Mouse (Mus musculus) MEL (cell line): ENCODE results near the gene Slc5a4b. TPM values are rescaled to one million over a fixed set of nuclear protein-coding genes. Genes with fewer than 3 reads are reported as not detected.

Experiments
- DNase-seq: peaks from one replicate; pipeline ENCODE4 v3.0.0; 2011; ENCODE audit warnings: low read depth, low spot score
- H3K27ac ChIP-seq: 2 replicates; pipeline ENCODE4 v1.5.1; 2012; ENCODE audit warnings: low read depth, mild to moderate bottlenecking, control low read depth, low read length, moderate library complexity; ENCODE audit not compliant: control insufficient read depth
- H3K27me3 ChIP-seq, 2 experiments: fragments of 150-350 bp in 1 of 2; sonication (generic) in 1 of 2; 2 replicates each; pipeline ENCODE4 v1.6.1; 2012; ENCODE audit warnings: low read length in 2 of 2, mild to moderate bottlenecking in 2 of 2, improper control_type of control experiment in 1 of 2, moderate library complexity in 1 of 2; ENCODE audit not compliant: insufficient read depth in 2 of 2, control insufficient read depth in 1 of 2
- H3K36me3 ChIP-seq, 2 experiments: 2 replicates each; pipeline ENCODE4 v1.6.1; 2012 to 2014; ENCODE audit warnings: low read length in 2 of 2, improper control_type of control experiment in 1 of 2, inconsistent platforms in 1 of 2, mild to moderate bottlenecking in 1 of 2; ENCODE audit not compliant: insufficient read depth in 2 of 2, control insufficient read depth in 1 of 2
- H3K4me1 ChIP-seq, 2 experiments: fragments of 150-350 bp in 1 of 2; sonication (generic) in 1 of 2; 2 replicates each; pipeline ENCODE4 v1.6.1; 2012; ENCODE audit warnings: low read length in 2 of 2, improper control_type of control experiment in 1 of 2, mild to moderate bottlenecking in 1 of 2; ENCODE audit not compliant: insufficient read depth in 2 of 2, control insufficient read depth in 1 of 2
- H3K4me3 ChIP-seq, 2 experiments: fragments of 150-350 bp in 1 of 2; sonication (generic) in 1 of 2; 2 replicates each; pipeline ENCODE4 v1.5.1; 2012; ENCODE audit warnings: low read depth in 2 of 2, low read length in 2 of 2, mild to moderate bottlenecking in 2 of 2, moderate library complexity in 2 of 2, control low read depth in 1 of 2, improper control_type of control experiment in 1 of 2; ENCODE audit not compliant: control insufficient read depth in 1 of 2, insufficient read depth in 1 of 2
- H3K79me2 ChIP-seq: 2 replicates; pipeline ENCODE4 v1.6.1; 2012; ENCODE audit warnings: mild to moderate bottlenecking, low read length, moderate library complexity; ENCODE audit not compliant: control insufficient read depth, poor library complexity, insufficient read depth
- H3K9ac ChIP-seq: 2 replicates; pipeline ENCODE4 v1.6.1; 2012; ENCODE audit warnings: low read depth, mild to moderate bottlenecking, control low read depth, low read length, moderate library complexity; ENCODE audit not compliant: control insufficient read depth, poor library complexity, severe bottlenecking
- H3K9me3 ChIP-seq: fragments of 150-350 bp; sonication (generic); replicated peaks from 2 replicates; pipeline ENCODE4 v1.6.1; 2012; ENCODE audit warnings: mild to moderate bottlenecking, low read length, improper control_type of control experiment, moderate library complexity; ENCODE audit not compliant: insufficient read depth
- BHLHE40 ChIP-seq: IDR thresholded peaks from 2 replicates; pipeline ENCODE4 v1.6.1; 2012; ENCODE audit warnings: low read depth, mild to moderate bottlenecking, inconsistent platforms, low read length, improper control_type of control experiment, borderline replicate concordance
- CTCF ChIP-seq, 3 experiments: IDR thresholded peaks in 2 of 3; conservative IDR thresholded peaks in 1 of 3; 2 replicates each; pipeline ENCODE4 v1.5.1; 2011 to 2012; ENCODE audit warnings: low read length in 3 of 3, low read depth in 2 of 3, mild to moderate bottlenecking in 2 of 3, improper control_type of control experiment in 1 of 3, inconsistent platforms in 1 of 3, mixed read lengths in 1 of 3, moderate library complexity in 1 of 3; ENCODE audit not compliant: control insufficient read depth in 1 of 3, insufficient read depth in 1 of 3, poor library complexity in 1 of 3, severe bottlenecking in 1 of 3
- E2F4 ChIP-seq: IDR thresholded peaks from 2 replicates; pipeline ENCODE4 v1.6.1; 2011; ENCODE audit warnings: low read depth, low read length, improper control_type of control experiment, borderline replicate concordance
- ELF1 ChIP-seq: IDR thresholded peaks from 2 replicates; pipeline ENCODE4 v1.6.1; 2014; ENCODE audit warnings: low read depth, mild to moderate bottlenecking, inconsistent platforms, low read length, improper control_type of control experiment, moderate library complexity
- EP300 ChIP-seq, 2 experiments: IDR thresholded peaks; 2 replicates each; pipeline ENCODE4 v1.6.1; 2011; ENCODE audit warnings: improper control_type of control experiment in 2 of 2, low read length in 2 of 2, low read depth in 1 of 2, mild to moderate bottlenecking in 1 of 2
- HCFC1 ChIP-seq: IDR thresholded peaks from 2 replicates; pipeline ENCODE4 v1.6.1; 2012; ENCODE audit warnings: low read depth, mild to moderate bottlenecking, inconsistent platforms, low read length, improper control_type of control experiment, moderate library complexity
- KAT2A ChIP-seq: conservative IDR thresholded peaks from 2 replicates; pipeline ENCODE4 v1.6.1; 2012; ENCODE audit warnings: low read depth, low read length, improper control_type of control experiment, inconsistent platforms
- MAFK ChIP-seq: IDR thresholded peaks from 2 replicates; pipeline ENCODE4 v1.6.1; 2011; ENCODE audit warnings: low read depth, mild to moderate bottlenecking, low read length, improper control_type of control experiment, borderline replicate concordance
- MAX ChIP-seq: IDR thresholded peaks from 2 replicates; pipeline ENCODE4 v1.6.1; 2011; ENCODE audit warnings: low read length, improper control_type of control experiment
- MAZ ChIP-seq: IDR thresholded peaks from 2 replicates; pipeline ENCODE4 v1.6.1; 2012; ENCODE audit warnings: low read depth, mild to moderate bottlenecking, inconsistent platforms, low read length, improper control_type of control experiment
- MEF2A ChIP-seq: IDR thresholded peaks from 2 replicates; pipeline ENCODE4 v1.6.1; 2014; ENCODE audit warnings: low read depth, mild to moderate bottlenecking, inconsistent platforms, low read length, improper control_type of control experiment; ENCODE audit not compliant: poor library complexity, insufficient replicate concordance, severe bottlenecking; ENCODE audit errors: extremely low read depth
- MXI1 ChIP-seq: IDR thresholded peaks from 2 replicates; pipeline ENCODE4 v1.6.1; 2011; ENCODE audit warnings: mild to moderate bottlenecking, low read depth, low read length, improper control_type of control experiment
- NELFE ChIP-seq: IDR thresholded peaks from 2 replicates; pipeline ENCODE4 v1.6.1; 2011; ENCODE audit warnings: low read depth, low read length, improper control_type of control experiment
- NRF1 ChIP-seq: IDR thresholded peaks from 2 replicates; pipeline ENCODE4 v1.6.1; 2014; ENCODE audit warnings: low read depth, mild to moderate bottlenecking, inconsistent platforms, low read length, improper control_type of control experiment, moderate library complexity; ENCODE audit not compliant: poor library complexity, insufficient read depth, severe bottlenecking
- POLR2A ChIP-seq, 2 experiments: IDR thresholded peaks; 2 replicates each; pipeline ENCODE4 v1.6.1; 2011 to 2012; ENCODE audit warnings: low read length in 2 of 2, mild to moderate bottlenecking in 2 of 2, control low read depth in 1 of 2, improper control_type of control experiment in 1 of 2, low read depth in 1 of 2, moderate library complexity in 1 of 2; ENCODE audit not compliant: control insufficient read depth in 1 of 2, insufficient read depth in 1 of 2, poor library complexity in 1 of 2
- POLR2AphosphoS2 ChIP-seq: IDR thresholded peaks from 2 replicates; pipeline ENCODE4 v1.6.1; 2011; ENCODE audit warnings: low read length, improper control_type of control experiment
- POLR2AphosphoS5 ChIP-seq: IDR thresholded peaks from 2 replicates; pipeline ENCODE4 v1.6.1; 2012; ENCODE audit warnings: low read depth, borderline replicate concordance, mild to moderate bottlenecking, inconsistent platforms, low read length, moderate library complexity, mixed read lengths
- RAD21 ChIP-seq: IDR thresholded peaks from 2 replicates; pipeline ENCODE4 v1.6.1; 2011; ENCODE audit warnings: mild to moderate bottlenecking, low read depth, low read length, improper control_type of control experiment
- RCOR1 ChIP-seq: IDR thresholded peaks from 2 replicates; pipeline ENCODE4 v1.6.1; 2012; ENCODE audit warnings: low read depth, mild to moderate bottlenecking, inconsistent platforms, low read length, improper control_type of control experiment
- SMC3 ChIP-seq: IDR thresholded peaks from 2 replicates; pipeline ENCODE4 v1.6.1; 2011; ENCODE audit warnings: low read depth, low read length, improper control_type of control experiment
- TAL1 ChIP-seq: IDR thresholded peaks from 2 replicates; pipeline ENCODE4 v1.6.1; 2012; ENCODE audit warnings: mild to moderate bottlenecking, inconsistent platforms, low read length, moderate library complexity, mixed read lengths
- TBP ChIP-seq: IDR thresholded peaks from 2 replicates; pipeline ENCODE4 v1.8.0; 2011; ENCODE audit warnings: low read depth, low read length, improper control_type of control experiment
- UBTF ChIP-seq: IDR thresholded peaks from 2 replicates; pipeline ENCODE4 v1.6.1; 2012; ENCODE audit warnings: low read depth, mild to moderate bottlenecking, inconsistent platforms, low read length, improper control_type of control experiment, moderate library complexity, borderline replicate concordance; ENCODE audit not compliant: insufficient read depth
- USF2 ChIP-seq, 2 experiments: IDR thresholded peaks; 2 replicates each; pipeline ENCODE4 v1.6.1; 2011 to 2012; ENCODE audit warnings: improper control_type of control experiment in 2 of 2, low read length in 2 of 2, borderline replicate concordance in 1 of 2, inconsistent platforms in 1 of 2, low read depth in 1 of 2, mild to moderate bottlenecking in 1 of 2; ENCODE audit not compliant: insufficient read depth in 1 of 2
- ZKSCAN1 ChIP-seq: IDR thresholded peaks from 2 replicates; pipeline ENCODE4 v1.6.1; 2012; ENCODE audit warnings: low read depth, mild to moderate bottlenecking, inconsistent platforms, low read length, improper control_type of control experiment, moderate library complexity
- ZMIZ1 ChIP-seq: IDR thresholded peaks from 2 replicates; pipeline ENCODE4 v1.6.1; 2012; ENCODE audit warnings: low read depth, mild to moderate bottlenecking, inconsistent platforms, low read length, improper control_type of control experiment, moderate library complexity
- ZNF384 ChIP-seq: IDR thresholded peaks from 2 replicates; pipeline ENCODE4 v1.6.1; 2012; ENCODE audit warnings: low read depth, mild to moderate bottlenecking, inconsistent platforms, low read length, improper control_type of control experiment
- polyA plus RNA-seq, 2 experiments: library from polyadenylated mRNA; stranded (reverse) in 1 of 2; unstranded in 1 of 2; fragments of >175 nt in 1 of 2; fragments of >200 nt in 1 of 2; gene quantifications; 2 replicates each; pipeline versions ENCODE4 v1.2.1 to v1.2.4; 2012; ENCODE audit warnings: low replicate concordance in 2 of 2, low read depth in 1 of 2; ENCODE audit not compliant: insufficient read length in 2 of 2, insufficient read depth in 1 of 2, missing spikeins in 1 of 2
- total RNA-seq: library from RNA; depleted of rRNA; stranded (reverse); fragments of 300-350 nt; gene quantifications from 2 replicates; pipeline ENCODE4 v1.2.3, GENCODE M21; 2012

The Slc5a4b gene
- total and polyA plus RNA-seq, 3 experiments, result 0.03 TPM; not detected in 2

GRCm38 (mm10) chr10:76033119-76033455 lies 77.7 kb downstream of the Slc5a4b start:
- no peaks in the 10 kb centered on the region for H3K27me3 ChIP-seq
- H3K79me2 ChIP-seq, result peaks cover 31% of the 10 kb centered on the region
- H3K4me1 ChIP-seq, result peaks cover 4 to 10% of the 10 kb centered on the region in 2 experiments
- H3K9me3 ChIP-seq, result no peaks in the 10 kb centered on the region
- TF ChIP-seq MAX, result no peak
- no peak for TF ChIP-seq POLR2A (IDR thresholded peaks at IDR 0.05; ENCODE audit: control insufficient read depth in 1 of 2, insufficient read depth in 1 of 2, low read depth in 1 of 2, low read length in 2 of 2, poor library complexity in 1 of 2)
- no peak for TF ChIP-seq MAFK
- TF ChIP-seq, all 39 proteins: peak for 0
- H3K36me3 ChIP-seq, result peaks cover 4 to 22% of the 10 kb centered on the region in 2 experiments
- peak overlapping the region; percentile 84 to 87 for H3K4me3 ChIP-seq
- DNase-seq, result no peak
- H3K9ac ChIP-seq, result peak overlapping the region; percentile 75
- peak overlapping the region; percentile 15; the same call in 1 of the 2 replicates for H3K27ac ChIP-seq

- Histone ChIP-seq H3K79me2 (peaks cover 30% of the 10 kb centered on the region), H3K36me3 (peaks cover 2 to 22% of the 10 kb centered on the region in 2 experiments; a peak in 3 of 4 replicates), H3K4me1 (peaks cover 4 to 10% of the 10 kb centered on the region in 2 experiments), H3K27me3 (no peaks in the 10 kb centered on the region), H3K9me3 (no peaks in the 10 kb centered on the region), H3K9ac (peak within 1 kb of the TSS; percentile 75), H3K4me3 (peak within 1 kb of the TSS; percentile 84 to 87), H3K27ac (peak within 1 kb of the TSS; percentile 15)
- TF ChIP-seq ZKSCAN1, result no peak
- TF ChIP-seq POLR2AphosphoS2, result peak; percentile 50; the same call in 1 of the 2 replicates
- no peak for TF ChIP-seq UBTF
- peak; percentile 69 for TF ChIP-seq MXI1
- TF ChIP-seq TAL1, result no peak
- 0 out of 2 replicates have a peak, but pooled peaks have one; percentile 45 for TF ChIP-seq ZMIZ1
- TF ChIP-seq NELFE, result peak; percentile 66
- TF ChIP-seq TBP, result no peak
- peak; percentile 86 for TF ChIP-seq MAZ
- TF ChIP-seq EP300 (IDR thresholded peaks at IDR 0.05; ENCODE audit: low read depth in 1 of 2, low read length in 2 of 2), result no peak
- TF ChIP-seq CTCF (IDR thresholded peaks at IDR 0.05 in 2 of 3, conservative IDR thresholded peaks at IDR 0.05 in 1 of 3; ENCODE audit: control insufficient read depth in 1 of 3, insufficient read depth in 1 of 3, low read depth in 2 of 3, low read length in 3 of 3, poor library complexity in 1 of 3, severe bottlenecking in 1 of 3), result peak in 2 of 3 experiments; percentile 57 to 66; a peak in 5 of 6 replicates
- TF ChIP-seq E2F4, result no peak
- no peak for TF ChIP-seq USF2 (IDR thresholded peaks at IDR 0.05; ENCODE audit: borderline replicate concordance in 1 of 2, insufficient read depth in 1 of 2, low read depth in 1 of 2, low read length in 2 of 2)
- no peak for TF ChIP-seq RAD21
- TF ChIP-seq POLR2AphosphoS5, result no peak
- TF ChIP-seq MAFK, result no peak
- peak; percentile 30; the same call in 1 of the 2 replicates for TF ChIP-seq MAX
- TF ChIP-seq POLR2A (IDR thresholded peaks at IDR 0.05; ENCODE audit: control insufficient read depth in 1 of 2, insufficient read depth in 1 of 2, low read depth in 1 of 2, low read length in 2 of 2, poor library complexity in 1 of 2), result peak; percentile 69 to 76; a peak in 3 of 4 replicates
- TF ChIP-seq MEF2A, result no peak
- TF ChIP-seq HCFC1, result 0 out of 2 replicates have a peak, but pooled peaks have one; percentile 51
- TF ChIP-seq ZNF384, result no peak
- TF ChIP-seq KAT2A, result no peak; the same call in 1 of the 2 replicates
- no peak for TF ChIP-seq BHLHE40
- no peak for TF ChIP-seq SMC3
- TF ChIP-seq RCOR1, result no peak
- TF ChIP-seq ELF1, result no peak
- 0 out of 2 replicates have a peak, but pooled peaks have one; percentile 13 for TF ChIP-seq NRF1
- DNase-seq, result peak; percentile 97
These were observed 78.2 kb downstream of the Slc5a4b start, which contains the start of gene Zfp280b for GRCm38 (mm10) chr10:76032402-76033118. Zfp280b (plus strand) TSS chr10:76032650.
